Mouse (Mus musculus) intestine, embryonic 14.5 days (tissue): ENCODE measurements around the gene Spata1. TPM values are rescaled to one million over a fixed set of nuclear protein-coding genes. Genes with fewer than 3 reads are reported as not detected.

Experiments
- ATAC-seq: fragments of 200-750 bp; cut with Nextera tagmentation; replicated peaks from 2 replicates; pipeline ENCODE4 v1.8.0; 2017; ENCODE audit warnings: low read depth, moderate number of reproducible peaks, moderate TSS enrichment, moderate library complexity; ENCODE audit not compliant: low FRiP score, low TSS enrichment
- DNase-seq: peaks from one replicate; pipeline ENCODE4 v3.0.0-alpha.2; 2018; ENCODE audit warnings: low spot score
- H3K27ac ChIP-seq: fragments of 300-500 bp; sonication (generic); 2 replicates; pipeline ENCODE4 v1.5.1; 2014; ENCODE audit warnings: low read depth, mild to moderate bottlenecking, control low read depth
- H3K27me3 ChIP-seq: fragments of 300-500 bp; sonication (generic); replicated peaks from 2 replicates; pipeline ENCODE4 v1.6.1; 2014; ENCODE audit warnings: low read length, control low read depth; ENCODE audit not compliant: control insufficient read depth, insufficient read depth
- H3K36me3 ChIP-seq: fragments of 300-500 bp; sonication (generic); 2 replicates; pipeline ENCODE4 v1.6.1; 2014; ENCODE audit warnings: low read length, control low read depth; ENCODE audit not compliant: control insufficient read depth, insufficient read depth
- H3K4me1 ChIP-seq: fragments of 300-500 bp; sonication (generic); replicated peaks from 2 replicates; pipeline ENCODE4 v1.6.1; 2014; ENCODE audit warnings: low read length, control low read depth, mixed read lengths; ENCODE audit not compliant: control insufficient read depth, insufficient read depth
- H3K4me2 ChIP-seq: fragments of 300-500 bp; sonication (generic); 2 replicates; pipeline ENCODE4 v1.6.1; 2014; ENCODE audit warnings: low read length
- H3K4me3 ChIP-seq: fragments of 300-500 bp; sonication (generic); 2 replicates; pipeline ENCODE4 v1.5.1; 2014; ENCODE audit warnings: low read depth, low read length, control low read depth, mixed read lengths
- H3K9ac ChIP-seq: fragments of 300-500 bp; sonication (generic); 2 replicates; pipeline ENCODE4 v1.6.1; 2014; ENCODE audit warnings: mild to moderate bottlenecking, low read length
- H3K9me3 ChIP-seq: fragments of 300-500 bp; sonication (generic); 2 replicates; pipeline ENCODE4 v1.6.1; 2016; ENCODE audit warnings: low read length, control low read depth; ENCODE audit not compliant: control insufficient read depth
- WGBS: fragments of 180-500 bp; shearing (Covaris S2); extraction: QIAGEN DNeasy Blood & Tissue Kit; methylation state at CpG from one replicate; pipeline ENCODE4 v1.1.7; 2014; 5-methylcytosine and 5-hydroxymethylcytosine counted together
- polyA plus RNA-seq: library from polyadenylated mRNA; unstranded; fragments of >200 nt; fragmentation: Nextera tagmentation; extraction: Ambion mirVana; gene quantifications from 2 replicates; pipeline ENCODE4 v1.2.1, GENCODE M21; 2014

The Spata1 gene
- polyA plus RNA-seq, 1 experiment from 2014 or later = 3.7 TPM

- H3K4me2 ChIP-seq = no peak overlapping the region
- no peaks in the 10 kb centered on the region for H3K9me3 ChIP-seq
- 0 out of 2 replicates have a peak, but pooled peaks cover 3% of the 10 kb centered on the region for H3K4me1 ChIP-seq
- no peak overlapping the region for H3K27ac ChIP-seq
- ATAC-seq (no peak), DNase-seq (peak; percentile 37)
- no peak overlapping the region for H3K9ac ChIP-seq
- WGBS = 88% methylated on average over 10 of the region's 10 CpGs
- no peak overlapping the region for H3K4me3 ChIP-seq
- H3K36me3 ChIP-seq = peaks cover 2% of the 10 kb centered on the region; the same call in 1 of the 2 replicates
- H3K27me3 ChIP-seq = no peaks in the 10 kb centered on the region
Measured at GRCm38 (mm10) chr3:146448372-146448771, 51.2 kb downstream of the Spata1 start.

DNA sequence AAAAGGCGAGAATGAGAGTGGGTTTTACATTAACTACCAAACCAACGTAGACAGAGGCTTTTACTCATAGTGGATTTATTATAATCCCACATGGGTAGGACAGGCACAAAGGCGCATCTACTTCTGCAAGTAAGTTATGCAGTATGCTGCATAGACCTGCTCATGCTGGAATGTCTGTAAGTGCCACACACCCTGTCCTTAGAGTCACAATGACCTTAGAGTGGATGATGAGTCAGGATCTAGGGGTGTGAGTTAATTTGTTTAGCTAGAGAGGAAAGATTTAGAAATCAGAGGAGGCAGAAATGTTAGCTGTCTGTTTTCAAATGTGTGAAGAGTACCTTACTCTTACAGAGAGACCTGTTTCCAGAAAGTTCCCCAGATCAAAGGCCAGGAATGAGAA lies 52.0 kb downstream of the Spata1 start:
- peaks cover 3% of the 10 kb centered on the region; the same call in 1 of the 2 replicates for H3K36me3 ChIP-seq
- H3K27ac ChIP-seq = no peak overlapping the region
- H3K4me3 ChIP-seq = no peak overlapping the region
- DNase-seq (no peak), ATAC-seq (no peak)
- H3K4me2 ChIP-seq = no peak overlapping the region
- 82% methylated on average over 3 of the region's 3 CpGs for WGBS
- H3K9me3 ChIP-seq = no peaks in the 10 kb centered on the region
- H3K4me1 ChIP-seq = 0 out of 2 replicates have a peak, but pooled peaks cover 3% of the 10 kb centered on the region
- H3K9ac ChIP-seq = no peak overlapping the region
- H3K27me3 ChIP-seq = no peaks in the 10 kb centered on the region

DNA sequence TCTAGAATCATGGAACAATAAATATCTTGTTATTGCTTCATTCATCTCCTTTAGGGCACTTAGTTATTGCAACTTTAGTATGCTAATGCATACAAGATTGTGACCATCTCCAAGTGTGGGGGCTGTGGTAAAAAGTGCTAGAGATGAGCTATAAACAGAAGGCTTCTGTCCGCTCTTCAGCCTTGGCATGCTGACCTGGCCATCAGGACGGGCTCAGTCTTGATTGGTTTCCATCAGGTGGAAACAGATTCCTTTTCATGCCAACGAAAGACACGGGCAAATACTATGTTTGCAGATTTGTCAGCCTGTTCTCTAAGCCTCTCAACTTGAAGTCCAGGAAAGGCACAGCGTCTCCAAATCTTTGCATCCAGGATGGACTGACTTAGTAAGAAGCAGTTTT lies 52.4 kb downstream of the Spata1 start:
- WGBS = 85% methylated on average over 5 of the region's 5 CpGs
- H3K27me3 ChIP-seq = no peaks in the 10 kb centered on the region
- no peak overlapping the region for H3K27ac ChIP-seq
- peaks cover 7% of the 10 kb centered on the region for H3K36me3 ChIP-seq
- no peak overlapping the region for H3K9ac ChIP-seq
- no peak overlapping the region for H3K4me2 ChIP-seq
- DNase-seq (peak; percentile 16), ATAC-seq (no peak)
- H3K4me1 ChIP-seq = 0 out of 2 replicates have a peak, but pooled peaks cover 3% of the 10 kb centered on the region
- H3K9me3 ChIP-seq = no peaks in the 10 kb centered on the region
- H3K4me3 ChIP-seq = no peak overlapping the region

- ATAC-seq (no peak), DNase-seq (peak; percentile 38)
- WGBS = 87% methylated on average over 7 of the region's 7 CpGs
- no peak overlapping the region for H3K9ac ChIP-seq
- peaks cover 10% of the 10 kb centered on the region for H3K36me3 ChIP-seq
- no peaks in the 10 kb centered on the region for H3K4me1 ChIP-seq
- no peak overlapping the region for H3K27ac ChIP-seq
- no peak overlapping the region for H3K4me2 ChIP-seq
- no peak overlapping the region for H3K4me3 ChIP-seq
- H3K27me3 ChIP-seq = no peaks in the 10 kb centered on the region
- H3K9me3 ChIP-seq = no peaks in the 10 kb centered on the region
Measured at GRCm38 (mm10) chr3:146444880-146445279, 54.7 kb downstream of the Spata1 start.

DNA sequence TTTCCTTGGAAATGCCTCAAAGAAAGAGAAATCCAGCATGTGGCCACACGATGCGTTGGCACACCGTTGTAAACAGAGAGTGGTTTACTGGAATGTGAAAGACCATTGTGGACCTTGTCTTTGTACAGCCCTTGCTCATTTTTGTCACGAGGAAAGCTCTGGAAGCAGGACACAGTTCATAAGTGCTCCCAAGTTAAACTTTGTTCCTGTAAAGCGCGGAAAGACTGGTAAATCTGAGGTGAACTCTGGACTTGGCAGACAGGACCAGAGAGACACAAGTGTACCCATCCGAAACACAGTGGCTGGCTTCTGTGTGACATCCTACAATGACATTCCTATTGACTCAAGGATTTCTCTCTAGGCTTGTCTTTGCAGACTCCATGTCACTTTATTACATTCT lies 56.2 kb downstream of the Spata1 start:
- H3K36me3 ChIP-seq = peaks cover 15% of the 10 kb centered on the region
- 92% methylated on average over 7 of the region's 7 CpGs for WGBS
- H3K9me3 ChIP-seq = no peaks in the 10 kb centered on the region
- H3K27ac ChIP-seq = no peak overlapping the region
- ATAC-seq (no peak), DNase-seq (peak; percentile 13)
- H3K4me2 ChIP-seq = no peak overlapping the region
- no peaks in the 10 kb centered on the region for H3K27me3 ChIP-seq
- H3K9ac ChIP-seq = no peak overlapping the region
- H3K4me1 ChIP-seq = no peaks in the 10 kb centered on the region
- H3K4me3 ChIP-seq = no peak overlapping the region

- ATAC-seq (no peak), DNase-seq (peak; percentile 24)
- Histone ChIP-seq H3K27ac (no peak overlapping the region), H3K9ac (no peak overlapping the region), H3K27me3 (no peaks in the 10 kb centered on the region), H3K36me3 (peaks cover 20% of the 10 kb centered on the region), H3K4me3 (no peak overlapping the region), H3K9me3 (no peaks in the 10 kb centered on the region), H3K4me1 (no peaks in the 10 kb centered on the region), H3K4me2 (no peak overlapping the region)
- WGBS = 89% methylated on average over 8 of the region's 8 CpGs
Measured at GRCm38 (mm10) chr3:146442936-146443335, 56.6 kb downstream of the Spata1 start.

DNA sequence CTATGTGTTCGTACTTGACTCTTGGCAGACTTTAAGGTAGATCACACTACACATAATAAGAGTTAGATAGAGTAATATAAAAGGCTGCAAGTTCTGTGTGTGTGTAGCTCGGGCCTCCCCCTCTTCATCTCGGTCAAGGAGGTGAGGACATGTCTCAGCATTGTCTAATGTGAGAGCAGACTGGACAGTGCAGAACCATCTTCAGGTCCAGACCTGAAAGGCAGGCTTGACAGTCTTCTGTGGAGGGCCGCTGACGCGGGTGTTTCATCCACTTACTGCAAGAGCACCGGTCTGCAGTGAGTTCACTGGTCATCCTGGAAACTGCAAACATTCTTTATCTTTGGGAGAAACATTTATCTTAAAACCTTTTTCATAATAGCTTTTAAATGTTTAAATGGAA lies 57.1 kb downstream of the Spata1 start:
- H3K27me3 ChIP-seq = no peaks in the 10 kb centered on the region
- H3K4me3 ChIP-seq = no peak overlapping the region
- no peaks in the 10 kb centered on the region for H3K9me3 ChIP-seq
- ATAC-seq (no peak), DNase-seq (peak; percentile 32)
- H3K27ac ChIP-seq = no peak overlapping the region
- WGBS = 93% methylated on average over 7 of the region's 7 CpGs
- peaks cover 23% of the 10 kb centered on the region for H3K36me3 ChIP-seq
- no peak overlapping the region for H3K4me2 ChIP-seq
- no peaks in the 10 kb centered on the region for H3K4me1 ChIP-seq
- H3K9ac ChIP-seq = no peak overlapping the region

DNA sequence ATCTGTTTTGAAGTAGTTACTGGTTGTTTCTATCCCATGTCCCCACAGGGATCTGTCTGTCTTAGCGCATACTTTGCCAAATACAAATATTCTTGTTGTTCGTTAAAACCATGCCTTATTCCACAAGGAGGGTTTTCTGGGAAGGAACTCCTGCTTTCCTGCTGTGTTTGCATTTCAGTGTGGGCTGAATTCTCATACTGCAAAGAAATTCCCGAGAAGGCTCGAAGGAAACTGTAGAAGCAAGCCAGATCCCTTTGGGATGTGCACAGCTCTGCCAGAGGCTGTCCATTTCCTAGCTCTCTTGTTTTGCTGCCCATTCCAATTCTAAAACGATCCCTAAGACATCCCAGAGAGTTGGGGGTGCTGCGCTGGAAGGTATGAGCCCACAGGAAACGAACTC lies 59.1 kb downstream of the Spata1 start:
- H3K4me3 ChIP-seq = no peak overlapping the region
- H3K27ac ChIP-seq = no peak overlapping the region
- no peak for ATAC-seq
- no peaks in the 10 kb centered on the region for H3K27me3 ChIP-seq
- H3K9ac ChIP-seq = no peak overlapping the region
- 91% methylated on average over 7 of the region's 7 CpGs for WGBS
- DNase-seq = peak; percentile 43
- H3K4me1 ChIP-seq = no peaks in the 10 kb centered on the region
- no peak overlapping the region for H3K4me2 ChIP-seq
- H3K9me3 ChIP-seq = no peaks in the 10 kb centered on the region
- H3K36me3 ChIP-seq = peaks cover 41% of the 10 kb centered on the region

DNA sequence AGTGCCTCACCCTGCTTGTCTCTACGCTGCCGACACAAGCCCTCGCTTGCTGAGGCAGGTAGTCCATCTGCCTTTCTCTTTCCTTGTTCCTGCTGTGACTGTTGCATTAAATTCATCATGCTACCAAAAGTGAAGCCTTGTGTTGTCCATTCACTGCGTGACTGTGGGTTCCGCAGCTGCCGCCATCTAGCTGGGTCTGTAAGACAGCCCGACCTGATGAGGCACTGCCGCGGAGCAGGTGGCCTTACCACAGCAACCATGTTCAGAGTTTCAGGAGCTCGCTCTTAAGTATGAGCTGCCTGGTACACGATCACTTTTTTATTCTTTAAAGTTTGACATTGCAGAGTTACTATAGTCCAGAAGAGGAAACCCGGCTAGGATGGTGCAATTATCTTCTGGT lies 59.5 kb downstream of the Spata1 start:
- DNase-seq (peak; percentile 18), ATAC-seq (no peak)
- Histone ChIP-seq H3K36me3 (peaks cover 41% of the 10 kb centered on the region), H3K4me3 (no peak overlapping the region), H3K4me1 (no peaks in the 10 kb centered on the region), H3K27me3 (no peaks in the 10 kb centered on the region), H3K9me3 (no peaks in the 10 kb centered on the region), H3K4me2 (no peak overlapping the region), H3K27ac (no peak overlapping the region), H3K9ac (no peak overlapping the region)
- 89% methylated on average over 12 of the region's 12 CpGs for WGBS
